Mouse (Mus musculus): ENCODE measurements around the gene Rif1.
"Not testable (repeated sequence)": the region's sequence is repeated elsewhere in the genome, so short reads cannot be mapped to it uniquely, and the experiment has no call there.

Rif1 gene

GRCm38 (mm10) chr2:52071241-52071991 lies 1.2 kb upstream of the Rif1 start:
- no peak for DNase-seq (ENCODE audit: low spot score in 2 of 2)

GRCm38 (mm10) chr2:52072065-52072490 lies 554 bp upstream of the Rif1 start:
- no peak for DNase-seq (ENCODE audit: low spot score in 2 of 2)

- DNase-seq (ENCODE audit: low spot score in 2 of 2) = peak; percentile 20 to 26
Measured at GRCm38 (mm10) chr2:52073141-52073904, 691 bp downstream of the Rif1 start.

- DNase-seq (ENCODE audit: low spot score in 2 of 2) = no peak
Measured at GRCm38 (mm10) chr2:52078666-52079065, 6.0 kb downstream of the Rif1 start.

GRCm38 (mm10) chr2:52084013-52084412 lies 11.4 kb downstream of the Rif1 start:
- no peak for DNase-seq (ENCODE audit: low spot score in 2 of 2)

GRCm38 (mm10) chr2:52084571-52084970 lies 11.9 kb downstream of the Rif1 start:
- DNase-seq (ENCODE audit: low spot score in 2 of 2) = no peak

GRCm38 (mm10) chr2:52114086-52114485 lies 41.5 kb downstream of the Rif1 start:
- no peak for DNase-seq (ENCODE audit: low spot score in 2 of 2)

GRCm38 (mm10) chr2:52131370-52131769 lies 58.7 kb downstream of the Rif1 start:
- DNase-seq (ENCODE audit: low spot score in 2 of 2) = not testable (repeated sequence)

- no peak for DNase-seq (ENCODE audit: low spot score in 2 of 2)
Measured at GRCm38 (mm10) chr2:52133351-52133750, 60.7 kb downstream of the Rif1 start.

- no peak for DNase-seq (ENCODE audit: low spot score in 2 of 2)
Measured at GRCm38 (mm10) chr2:52153064-52153463, 80.4 kb downstream of the Rif1 start.

- no peak for DNase-seq (ENCODE audit: low spot score in 2 of 2)
Measured at GRCm38 (mm10) chr2:52169243-52170005, 96.8 kb downstream of the Rif1 start.
